Mouse (Mus musculus) bone marrow, adult 2 months (tissue): ENCODE data around the gene Map4. TPM values are rescaled to one million over a fixed set of nuclear protein-coding genes. Genes with fewer than 3 reads are reported as not detected.
"Not testable (repeated sequence)": the region's sequence is repeated elsewhere in the genome, so short reads cannot be mapped to it uniquely, and the experiment has no call there.

Experiments
- H3K27ac ChIP-seq: fragments of 200-500 bp; 2 replicates; pipeline ENCODE4 v1.5.1; 2012; ENCODE audit warnings: low read depth, mild to moderate bottlenecking, control low read depth, inconsistent platforms, low read length; ENCODE audit not compliant: control insufficient read depth, poor library complexity, insufficient read depth
- H3K4me1 ChIP-seq: fragments of 200-500 bp; 2 replicates; pipeline ENCODE4 v1.6.1; 2011; ENCODE audit warnings: low read length; ENCODE audit not compliant: control insufficient read depth, insufficient read depth
- H3K4me3 ChIP-seq: fragments of 200-500 bp; replicated peaks from 2 replicates; pipeline ENCODE3; 2011; ENCODE audit warnings: mild to moderate bottlenecking, low read depth, low read length, control low read depth; ENCODE audit not compliant: control insufficient read depth
- CTCF ChIP-seq: fragments of 200-500 bp; IDR thresholded peaks from 2 replicates; pipeline ENCODE4 v1.5.1; 2011; ENCODE audit warnings: low read length, control low read depth; ENCODE audit not compliant: control insufficient read depth, insufficient read depth
- POLR2A ChIP-seq: fragments of 200-500 bp; IDR thresholded peaks from 2 replicates; pipeline ENCODE4 v1.6.1; 2011; ENCODE audit warnings: low read depth, mild to moderate bottlenecking, control low read depth, low read length, borderline replicate concordance; ENCODE audit not compliant: control insufficient read depth
- WGBS: fragments of 180-500 bp; shearing (Covaris S2); methylation state at CpG from one replicate; pipeline ENCODE4 v1.1.7; 2018; 5-methylcytosine and 5-hydroxymethylcytosine counted together
- polyA plus RNA-seq: library from polyadenylated mRNA; stranded (reverse); fragments of >200 nt; gene quantifications from 2 replicates; pipeline ENCODE4 v1.2.4, GENCODE M21; 2011; ENCODE audit warnings: low replicate concordance; ENCODE audit not compliant: missing spikeins, insufficient read depth, insufficient read length

Gene Map4
- polyA plus RNA-seq, 1 experiment: 33.6 TPM

GRCm38 (mm10) chr9:110100627-110101600, 169.7 kb downstream of the Map4 start:
- TF ChIP-seq POLR2A (peak; percentile 50; the same call in 1 of the 2 replicates), CTCF (peak; percentile 98)
- 4% methylated on average over 41 of the region's 41 CpGs for WGBS
- H3K4me3 ChIP-seq: peak overlapping the region; percentile 90
- H3K27ac ChIP-seq: peak overlapping the region; percentile 39; the same call in 1 of the 2 replicates
- H3K4me1 ChIP-seq: no peaks in the 10 kb centered on the region; the same call in 1 of the 2 replicates

DNA sequence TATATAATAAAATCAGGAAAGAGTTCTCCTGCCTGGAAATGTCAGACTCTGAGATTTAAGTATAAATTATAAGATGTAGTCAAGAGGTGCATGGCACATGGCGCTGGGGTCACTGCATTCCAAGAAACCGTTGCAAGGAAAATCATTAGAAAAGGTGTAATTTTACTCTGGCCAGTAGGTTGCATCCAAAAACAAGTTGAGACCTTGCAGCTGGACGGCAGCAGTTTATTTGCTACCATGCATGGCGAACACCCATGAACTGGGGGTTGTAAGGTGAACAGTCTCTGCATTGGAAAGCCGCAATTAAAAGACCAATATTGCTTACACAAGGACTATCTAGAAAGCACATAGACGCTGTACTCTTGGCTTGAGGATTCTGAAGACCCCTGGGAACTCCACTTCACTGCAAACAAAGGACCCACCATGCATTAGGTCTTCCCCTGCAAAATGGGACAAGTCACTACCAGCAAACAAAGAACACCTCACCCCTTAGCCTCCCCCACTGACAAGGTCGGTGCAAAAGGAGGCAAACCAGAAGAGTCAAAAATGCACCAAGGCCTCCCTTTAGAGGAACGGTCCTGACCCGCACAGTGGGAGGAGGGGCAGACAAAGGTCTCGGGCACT, 185.2 kb downstream of the Map4 start:
- TF ChIP-seq CTCF (no peak), POLR2A (no peak)
- Histone ChIP-seq H3K27ac (peak overlapping the region; percentile 96), H3K4me1 (peaks cover 1% of the 10 kb centered on the region; the same call in 1 of the 2 replicates), H3K4me3 (peak overlapping the region; percentile 98)
- WGBS: 18% methylated on average over 10 of the region's 10 CpGs

DNA sequence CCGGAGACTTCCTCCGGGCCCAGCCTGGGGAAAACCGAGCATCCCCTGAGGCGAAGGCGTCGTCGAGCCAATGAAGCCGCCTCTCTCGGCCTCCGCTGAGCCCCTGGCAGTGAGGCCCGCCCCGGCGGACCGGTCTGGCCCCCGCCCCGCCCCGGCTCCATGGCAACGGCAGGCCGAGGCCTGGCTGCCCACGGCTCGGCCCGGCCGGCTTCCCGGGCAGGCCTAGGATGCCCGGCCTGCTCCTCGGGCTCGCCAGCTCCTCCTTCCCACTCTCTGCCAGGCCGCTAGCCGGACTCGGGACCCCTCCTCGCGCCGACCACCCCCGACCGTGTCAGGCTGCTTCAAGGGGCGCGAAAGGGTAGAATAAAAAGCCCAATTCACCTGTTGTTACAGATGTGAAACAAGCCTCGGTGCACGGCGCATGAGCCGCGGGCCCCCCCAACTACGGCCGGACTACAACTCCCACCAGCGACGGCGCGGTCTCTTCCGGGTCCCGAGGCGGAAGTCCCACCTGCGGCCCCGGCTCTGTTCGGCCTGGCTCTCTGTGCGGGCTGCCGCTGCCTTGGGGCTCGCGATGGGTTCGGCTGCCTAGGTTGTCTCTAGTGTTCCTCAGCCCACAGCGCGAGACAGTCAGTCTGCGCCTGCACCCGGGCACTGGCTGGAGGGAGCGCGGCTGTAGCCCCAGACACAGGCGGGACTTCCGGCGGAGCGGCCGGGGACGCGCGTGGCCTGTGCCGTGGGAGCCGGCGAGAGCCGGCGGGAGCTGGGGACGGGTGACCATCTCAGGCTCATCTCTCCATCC, 185.9 kb downstream of the Map4 start, which contains the start of gene Smarcc1:
Gene Smarcc1, plus strand, starts transcription at position 732 of the 802 bp plus-strand sequence.
- H3K4me1 ChIP-seq: peaks cover 1% of the 10 kb centered on the region; the same call in 1 of the 2 replicates
- H3K4me3 ChIP-seq: peak within 1 kb of the TSS; percentile 98
- WGBS: under 1% methylated on average over 79 of the region's 79 CpGs
- peak; percentile 51; the same call in 1 of the 2 replicates for TF ChIP-seq POLR2A
- no peak for TF ChIP-seq CTCF
- peak within 1 kb of the TSS; percentile 96 for H3K27ac ChIP-seq

- peaks cover 1% of the 10 kb centered on the region; the same call in 1 of the 2 replicates for H3K4me1 ChIP-seq
- WGBS: under 1% methylated on average over 17 of the region's 17 CpGs
- H3K27ac ChIP-seq: peak within 1 kb of the TSS; percentile 96
- no peak for TF ChIP-seq POLR2A
- TF ChIP-seq CTCF: no peak
- peak within 1 kb of the TSS; percentile 98 for H3K4me3 ChIP-seq
These were observed 186.5 kb downstream of the Map4 start, which contains the start of gene Dhx30 for GRCm38 (mm10) chr9:110117779-110118139. Dhx30 (minus strand) TSS chr9:110117830.

DNA sequence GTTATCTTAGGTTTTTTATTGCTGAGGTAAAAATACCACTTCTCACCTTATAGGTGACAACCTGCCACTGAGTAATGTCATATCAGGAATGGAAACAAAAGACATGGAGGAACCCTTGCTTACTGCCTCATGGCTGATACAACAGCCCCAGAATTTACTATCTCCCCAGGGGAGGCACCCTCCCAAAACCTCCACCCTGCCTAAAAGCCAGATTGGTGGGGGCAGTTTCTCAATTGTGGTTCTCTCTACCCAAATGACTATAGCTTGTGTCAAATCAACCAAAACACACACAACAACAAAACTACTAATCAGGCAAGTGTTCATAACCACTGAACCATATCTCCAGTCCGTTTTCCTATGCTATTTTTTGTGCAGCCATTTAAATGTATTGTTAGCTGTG, 187.0 kb downstream of the Map4 start:
- Histone ChIP-seq H3K27ac (no peak overlapping the region), H3K4me1 (peaks cover 1% of the 10 kb centered on the region; the same call in 1 of the 2 replicates), H3K4me3 (peak overlapping the region; percentile 98)
- TF ChIP-seq CTCF (no peak), POLR2A (no peak)
- WGBS: 41% methylated on average over 1 of the region's 1 CpGs

GRCm38 (mm10) chr9:110121424-110121823, 190.2 kb downstream of the Map4 start:
- WGBS: 86% methylated on average over 4 of the region's 4 CpGs
- Histone ChIP-seq H3K4me1 (peaks cover 1% of the 10 kb centered on the region; the same call in 1 of the 2 replicates), H3K27ac (no peak overlapping the region), H3K4me3 (no peak overlapping the region)
- no peak for TF ChIP-seq POLR2A
- TF ChIP-seq CTCF: no peak

DNA sequence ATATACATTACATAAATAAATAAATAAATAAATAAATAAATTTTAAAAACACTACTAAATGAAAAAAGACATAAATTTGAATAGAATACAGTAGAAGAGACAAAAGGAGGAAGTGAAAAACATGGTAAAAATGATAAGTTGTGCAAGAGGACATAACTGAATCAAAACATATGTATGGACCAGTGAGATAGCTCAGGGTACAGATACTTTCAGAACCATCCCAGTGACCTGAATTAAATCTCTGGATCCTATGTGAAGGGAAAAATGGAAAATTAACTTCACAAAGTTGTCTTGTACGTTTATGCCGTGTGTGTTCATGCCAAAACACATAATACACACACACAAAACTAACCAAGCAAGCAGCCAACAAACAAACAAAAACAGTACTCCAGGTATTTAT, 192.1 kb downstream of the Map4 start:
- Histone ChIP-seq H3K4me1 (peaks cover 1% of the 10 kb centered on the region; the same call in 1 of the 2 replicates), H3K27ac (no peak overlapping the region), H3K4me3 (no peak overlapping the region)
- TF ChIP-seq CTCF: no peak
- no peak for TF ChIP-seq POLR2A
- 69% methylated on average over 2 of the region's 2 CpGs for WGBS

DNA sequence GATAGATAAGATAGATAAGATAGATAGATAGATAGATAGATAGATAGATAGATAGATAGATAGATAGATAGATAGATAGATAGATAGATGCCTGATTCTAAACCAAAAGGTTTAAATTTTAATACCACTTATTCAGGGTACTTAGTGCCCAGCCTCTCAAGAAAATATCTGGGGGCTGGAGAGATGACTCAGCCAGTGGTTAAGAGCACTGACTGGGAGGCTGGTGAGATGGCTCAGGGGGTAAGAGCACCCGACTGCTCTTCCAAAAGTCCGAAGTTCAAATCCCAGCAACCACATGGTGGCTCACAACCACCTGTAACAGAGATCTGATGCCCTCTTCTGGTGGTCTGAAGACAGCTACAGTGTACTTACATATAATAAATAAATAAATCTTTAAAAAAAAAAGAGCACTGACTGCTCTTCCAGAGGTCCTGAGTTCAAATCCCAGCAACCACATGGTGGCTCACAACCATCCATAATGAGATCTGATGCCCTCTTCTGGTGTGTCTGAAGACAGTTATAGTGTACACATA, 192.8 kb downstream of the Map4 start:
- not testable (repeated sequence) for H3K4me3 ChIP-seq, H3K4me1 ChIP-seq, H3K27ac ChIP-seq
- 60% methylated on average over 2 of the region's 2 CpGs for WGBS
